Mouse (Mus musculus) embryonic stem cell, embryonic (primary cell): Measurements from ENCODE around the gene Rbm18.

Source experiments
- CTCF ChIA-PET, 4 experiments: fragments of 300-600 bp in 2 of 4; fragments of 350-600 bp in 2 of 4; sonication (Branson Sonifier 250); formaldehyde crosslinking; loops; one replicate each; lab custom pipeline; 2022; ENCODE audit warnings: inconsistent platforms in 2 of 4; lab: Charles Lee
- POLR2A ChIA-PET, 4 experiments: fragments of 300-600 bp in 2 of 4; fragments of 350-600 bp in 2 of 4; sonication (Branson Sonifier 250); formaldehyde crosslinking; loops; one replicate each; lab custom pipeline; 2022; ENCODE audit warnings: antibody characterized with exemption in 4 of 4, inconsistent platforms in 1 of 4; lab: Charles Lee

Rbm18 gene

GRCm38 (mm10) chr2:36090853-36091741 lies 45.5 kb downstream of the Rbm18 start:
- ChIA-PET CTCF (interaction anchor here (0.6 to 1.5 kb wide), 6 partner anchors 83 to 131 kb away, joined by 3 to 6 read pairs (median 4); no protein-coding TSS in a partner anchor), POLR2A (interaction anchor here (0.6 to 3.6 kb wide), 28 partner anchors 9 to 1613 kb away, joined by 3 to 22 read pairs (median 4); partner anchors contain the start of genes Lhx6 (in 3 of the 4), Mrrf (in 2 of the 4), Rbm18 (in 2 of the 4) and Ttll11 (in 2 of the 4))

GRCm38 (mm10) chr2:36089190-36089589 lies 47.4 kb downstream of the Rbm18 start:
- ChIA-PET CTCF (interaction anchor here in 2 of 4 experiments (1.1 to 1.6 kb wide), 5 partner anchors 11 to 106 kb away, joined by 3 read pairs; no protein-coding TSS in a partner anchor), POLR2A (interaction anchor here in 2 of 4 experiments (0.7 to 1.3 kb wide), 8 partner anchors 9 to 1270 kb away, joined by 3 to 8 read pairs (median 3); partner anchors contain the start of gene Pdcl (in 1 of the 2))

GRCm38 (mm10) chr2:36085041-36085440 lies 51.5 kb downstream of the Rbm18 start:
- ChIA-PET CTCF (no interaction called here), POLR2A (interaction anchor here in 2 of 4 experiments (0.6 to 1.9 kb wide), 2 partner anchors 10 to 35 kb away, joined by 3 to 4 read pairs; no protein-coding TSS in a partner anchor)

GRCm38 (mm10) chr2:36082802-36083580 lies 53.6 kb downstream of the Rbm18 start:
- CTCF ChIA-PET = no interaction called here
- POLR2A ChIA-PET = no interaction called here

GRCm38 (mm10) chr2:36081446-36081845 lies 55.1 kb downstream of the Rbm18 start:
- POLR2A ChIA-PET = interaction anchor here in 2 of 4 experiments (0.7 to 2.0 kb wide), 3 partner anchors 10 to 635 kb away, joined by 3 to 6 read pairs (median 3); no protein-coding TSS in a partner anchor

GRCm38 (mm10) chr2:36077160-36077761 lies 59.3 kb downstream of the Rbm18 start:
- CTCF ChIA-PET = interaction anchor here in 1 of 4 experiments (0.7 to 1.1 kb wide), 2 partner anchors 11 to 56 kb away, joined by 3 read pairs; no protein-coding TSS in a partner anchor
- POLR2A ChIA-PET = interaction anchor here in 2 of 4 experiments (0.6 to 1.5 kb wide), 4 partner anchors 12 to 68 kb away, joined by 3 to 5 read pairs (median 4); partner anchors contain the start of gene Rbm18 (in 1 of the 2)

More at GRCm38 (mm10) chr2:36081446-36081845, 55.1 kb downstream of the Rbm18 start:
- CTCF ChIA-PET = no interaction called here

- CTCF ChIA-PET = no interaction called here
These were observed 61.4 kb downstream of the Rbm18 start for GRCm38 (mm10) chr2:36075210-36075609.

GRCm38 (mm10) chr2:36073781-36074180 lies 62.8 kb downstream of the Rbm18 start:
- CTCF ChIA-PET = no interaction called here
- POLR2A ChIA-PET = no interaction called here

More at GRCm38 (mm10) chr2:36075210-36075609, 61.4 kb downstream of the Rbm18 start:
- POLR2A ChIA-PET = interaction anchor here in 1 of 4 experiments (0.6 to 0.7 kb wide), 2 partner anchors 32 to 98 kb away, joined by 3 to 4 read pairs; no protein-coding TSS in a partner anchor

- CTCF ChIA-PET = interaction anchor here in 1 of 4 experiments (0.6 kb wide), 1 partner anchor 66 kb away, joined by 3 read pairs; no protein-coding TSS in a partner anchor
- POLR2A ChIA-PET = interaction anchor here in 1 of 4 experiments (1.1 kb wide), 1 partner anchor 12 kb away, joined by 3 read pairs; no protein-coding TSS in a partner anchor
These were observed 64.8 kb downstream of the Rbm18 start for GRCm38 (mm10) chr2:36071660-36072305.

- POLR2A ChIA-PET = interaction anchor here in 1 of 4 experiments (1.2 kb wide), 1 partner anchor 21 kb away, joined by 3 read pairs; no protein-coding TSS in a partner anchor
- CTCF ChIA-PET = interaction anchor here in 2 of 4 experiments (0.5 to 0.6 kb wide), 2 partner anchors 59 to 187 kb away, joined by 4 read pairs; no protein-coding TSS in a partner anchor
These were observed 69.4 kb downstream of the Rbm18 start for GRCm38 (mm10) chr2:36067132-36067531.
